Mouse (Mus musculus): ENCODE measurements around the gene Tns3. TPM values are rescaled to one million over a fixed set of nuclear protein-coding genes. Genes with fewer than 3 reads are reported as not detected.

Gene Tns3
- 14.9 and 17.4 TPM in 2 replicates for total RNA-seq (2017)

DNA sequence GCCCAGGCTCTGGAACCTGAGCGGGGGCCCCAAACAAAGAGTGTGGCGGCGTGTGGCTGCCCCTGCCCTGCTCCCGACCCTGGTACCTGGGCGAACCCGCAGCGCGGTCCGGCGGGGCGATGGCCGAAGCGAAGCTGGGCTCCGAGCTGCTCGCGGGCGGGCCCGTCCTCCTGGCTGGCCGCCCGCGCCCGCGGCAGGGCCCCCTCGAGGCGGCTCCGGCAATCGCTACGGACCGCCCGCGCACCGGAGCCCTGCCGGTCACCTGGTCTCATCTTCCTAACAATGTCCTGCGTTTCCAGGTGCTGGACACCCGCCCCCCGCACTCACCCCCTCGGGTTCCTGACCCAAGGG, at the start of gene Tns3:
TSS of gene Tns3 (minus strand) at position 143 of the 351 bp plus-strand sequence.
- ATAC-seq (replicated peaks in 1 of 2; ENCODE audit: insufficient read depth in 1 of 2, low FRiP score in 2 of 2, low TSS enrichment in 1 of 2, low read depth in 1 of 2, poor library complexity in 2 of 2, severe bottlenecking in 2 of 2): peak; percentile 17 to 37; a peak in 2 of 4 replicates

GRCm38 (mm10) chr11:8706246-8707041, 42.1 kb upstream of the Tns3 start:
- ATAC-seq (replicated peaks in 1 of 2; ENCODE audit: insufficient read depth in 1 of 2, low FRiP score in 2 of 2, low TSS enrichment in 1 of 2, low read depth in 1 of 2, poor library complexity in 2 of 2, severe bottlenecking in 2 of 2): no peak

DNA sequence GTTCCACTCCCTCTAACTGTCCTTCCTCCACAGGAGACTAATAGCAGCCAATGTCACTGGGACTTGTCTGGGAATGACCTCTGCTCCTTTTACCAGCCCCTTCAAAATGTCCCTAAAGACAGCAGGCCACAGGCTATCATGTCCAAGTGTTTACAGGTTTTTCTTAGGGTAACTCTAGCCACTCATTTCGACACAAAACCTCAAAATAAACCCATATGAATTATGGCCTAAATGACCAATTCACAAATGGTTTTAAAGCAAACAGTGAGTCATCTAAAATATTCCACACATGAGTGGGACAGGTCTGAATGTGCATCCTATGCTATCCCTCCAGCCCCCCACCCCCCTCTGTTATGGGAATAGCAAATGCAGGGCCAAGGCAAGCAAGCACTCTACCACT, 40.8 kb upstream of the Tns3 start:
- no peak for ATAC-seq (replicated peaks in 1 of 2; ENCODE audit: insufficient read depth in 1 of 2, low FRiP score in 2 of 2, low TSS enrichment in 1 of 2, low read depth in 1 of 2, poor library complexity in 2 of 2, severe bottlenecking in 2 of 2)

- ATAC-seq (replicated peaks in 1 of 2; ENCODE audit: insufficient read depth in 1 of 2, low FRiP score in 2 of 2, low TSS enrichment in 1 of 2, low read depth in 1 of 2, poor library complexity in 2 of 2, severe bottlenecking in 2 of 2): peak; percentile 47 to 59
Measured at GRCm38 (mm10) chr11:8703876-8704275, 39.5 kb upstream of the Tns3 start.

- no peak for ATAC-seq (replicated peaks in 1 of 2; ENCODE audit: insufficient read depth in 1 of 2, low FRiP score in 2 of 2, low TSS enrichment in 1 of 2, low read depth in 1 of 2, poor library complexity in 2 of 2, severe bottlenecking in 2 of 2)
Measured at GRCm38 (mm10) chr11:8702532-8702886, 38.2 kb upstream of the Tns3 start.

GRCm38 (mm10) chr11:8701845-8702531, 37.7 kb upstream of the Tns3 start:
- peak in 1 of 2 experiments; percentile 47; a peak in 2 of 4 replicates for ATAC-seq (replicated peaks in 1 of 2; ENCODE audit: insufficient read depth in 1 of 2, low FRiP score in 2 of 2, low TSS enrichment in 1 of 2, low read depth in 1 of 2, poor library complexity in 2 of 2, severe bottlenecking in 2 of 2)

DNA sequence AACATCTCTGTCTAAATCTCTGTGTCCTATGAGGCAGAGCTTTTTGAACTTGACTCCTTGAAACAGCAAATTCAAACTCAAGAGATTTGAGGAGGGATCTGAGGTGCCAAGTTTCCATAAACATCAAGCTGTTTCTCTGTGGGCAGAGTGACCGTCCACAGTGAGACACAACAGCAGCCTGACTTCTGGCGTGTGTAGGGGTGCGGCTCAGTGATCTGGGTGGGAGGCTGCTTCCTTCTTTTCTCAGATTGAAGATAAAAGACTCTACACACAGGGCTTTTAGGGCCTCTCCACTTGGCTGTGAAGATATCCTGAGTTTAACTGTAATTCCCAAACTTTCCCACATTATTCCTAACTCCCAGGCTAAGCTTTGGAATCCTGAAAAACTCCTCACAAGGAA, 37.1 kb upstream of the Tns3 start:
- peak in 1 of 2 experiments; percentile 51; a peak in 2 of 4 replicates for ATAC-seq (replicated peaks in 1 of 2; ENCODE audit: insufficient read depth in 1 of 2, low FRiP score in 2 of 2, low TSS enrichment in 1 of 2, low read depth in 1 of 2, poor library complexity in 2 of 2, severe bottlenecking in 2 of 2)

GRCm38 (mm10) chr11:8700641-8701221, 36.4 kb upstream of the Tns3 start:
- peak; percentile 63 to 72 for ATAC-seq (replicated peaks in 1 of 2; ENCODE audit: insufficient read depth in 1 of 2, low FRiP score in 2 of 2, low TSS enrichment in 1 of 2, low read depth in 1 of 2, poor library complexity in 2 of 2, severe bottlenecking in 2 of 2)

DNA sequence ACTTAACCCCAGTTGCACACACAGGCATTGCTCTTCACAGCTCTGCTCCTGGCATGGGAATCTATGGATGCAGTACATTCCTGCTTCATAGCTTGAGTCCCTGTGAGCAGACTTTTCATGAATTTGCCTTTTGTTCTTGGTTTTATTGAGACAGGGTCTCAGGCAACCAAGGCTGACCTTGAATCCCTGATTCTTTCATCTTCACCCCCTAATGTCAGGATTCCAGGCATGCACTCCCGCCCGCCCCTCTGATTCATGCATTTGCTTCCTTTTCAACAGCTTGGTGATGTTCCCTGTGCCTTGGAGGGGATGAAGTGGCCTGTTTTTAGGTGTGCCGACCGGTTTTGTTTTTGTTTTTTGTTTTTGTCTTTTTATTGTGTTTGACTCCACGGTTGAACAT, 35.4 kb upstream of the Tns3 start:
- ATAC-seq (replicated peaks in 1 of 2; ENCODE audit: insufficient read depth in 1 of 2, low FRiP score in 2 of 2, low TSS enrichment in 1 of 2, low read depth in 1 of 2, poor library complexity in 2 of 2, severe bottlenecking in 2 of 2): no peak

DNA sequence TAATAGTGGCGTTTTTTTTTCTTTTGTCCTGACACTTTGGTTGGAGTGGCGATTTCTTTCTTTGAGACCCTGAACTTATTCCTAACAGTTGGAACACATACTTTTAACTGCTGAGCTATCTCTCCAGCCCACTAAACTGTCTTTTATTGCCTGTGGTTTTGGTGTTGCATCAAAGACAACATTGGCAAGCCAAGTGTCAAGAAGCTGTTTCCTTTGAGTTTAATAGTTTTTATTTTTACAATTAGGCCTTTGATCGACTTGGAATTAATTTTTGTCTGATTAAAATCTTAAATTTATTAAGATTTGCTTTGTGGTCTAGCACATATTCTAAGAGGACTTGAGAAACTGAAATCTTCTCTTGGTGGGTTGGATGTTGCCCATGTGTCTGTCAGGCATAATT, 33.3 kb upstream of the Tns3 start:
- ATAC-seq (replicated peaks in 1 of 2; ENCODE audit: insufficient read depth in 1 of 2, low FRiP score in 2 of 2, low TSS enrichment in 1 of 2, low read depth in 1 of 2, poor library complexity in 2 of 2, severe bottlenecking in 2 of 2): no peak

- no peak for ATAC-seq (replicated peaks in 1 of 2; ENCODE audit: insufficient read depth in 1 of 2, low FRiP score in 2 of 2, low TSS enrichment in 1 of 2, low read depth in 1 of 2, poor library complexity in 2 of 2, severe bottlenecking in 2 of 2)
Measured at GRCm38 (mm10) chr11:8694096-8694495, 29.8 kb upstream of the Tns3 start.

GRCm38 (mm10) chr11:8692536-8693471, 28.5 kb upstream of the Tns3 start:
- ATAC-seq (replicated peaks in 1 of 2; ENCODE audit: insufficient read depth in 1 of 2, low FRiP score in 2 of 2, low TSS enrichment in 1 of 2, low read depth in 1 of 2, poor library complexity in 2 of 2, severe bottlenecking in 2 of 2): no peak

DNA sequence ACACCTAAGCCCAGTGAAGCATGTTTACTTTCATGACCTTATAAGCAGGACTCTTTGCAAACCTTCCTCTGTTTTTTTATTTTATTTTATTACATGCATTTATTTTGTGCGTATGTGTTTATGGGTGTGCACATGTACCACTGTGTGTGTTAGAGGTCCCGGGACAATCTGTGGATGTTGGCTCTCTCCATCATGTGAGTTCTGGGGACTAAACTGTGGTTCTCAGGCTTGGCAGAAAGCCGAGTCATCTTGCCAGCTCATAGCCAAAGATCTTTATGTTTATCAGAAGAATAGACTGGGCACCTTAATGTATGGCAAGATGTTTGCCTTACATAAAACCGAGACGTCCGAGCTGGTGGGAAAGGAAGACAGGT, 27.8 kb upstream of the Tns3 start:
- ATAC-seq (replicated peaks in 1 of 2; ENCODE audit: insufficient read depth in 1 of 2, low FRiP score in 2 of 2, low TSS enrichment in 1 of 2, low read depth in 1 of 2, poor library complexity in 2 of 2, severe bottlenecking in 2 of 2): no peak

DNA sequence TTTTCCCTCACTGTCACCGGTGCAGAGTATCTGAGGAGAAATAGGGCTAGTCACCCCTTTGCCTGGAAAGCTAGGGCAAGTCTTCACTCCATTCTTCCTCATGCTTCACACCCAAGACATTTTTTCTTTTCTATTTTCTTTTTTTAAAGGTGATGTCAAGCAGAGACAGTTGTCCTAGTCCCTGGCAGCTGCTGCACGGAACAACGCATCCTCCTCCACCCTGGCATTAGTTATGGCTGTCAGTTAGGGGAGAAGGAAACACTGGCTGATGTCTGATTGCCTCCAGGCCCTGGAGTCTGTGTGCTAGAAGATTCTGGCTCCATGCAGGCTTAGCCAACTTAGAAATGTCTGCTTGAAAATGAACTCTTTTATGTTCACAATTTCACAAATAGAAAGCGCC, 27.3 kb upstream of the Tns3 start:
- ATAC-seq (replicated peaks in 1 of 2; ENCODE audit: insufficient read depth in 1 of 2, low FRiP score in 2 of 2, low TSS enrichment in 1 of 2, low read depth in 1 of 2, poor library complexity in 2 of 2, severe bottlenecking in 2 of 2): no peak

GRCm38 (mm10) chr11:8690633-8691032, 26.3 kb upstream of the Tns3 start:
- ATAC-seq (replicated peaks in 1 of 2; ENCODE audit: insufficient read depth in 1 of 2, low FRiP score in 2 of 2, low TSS enrichment in 1 of 2, low read depth in 1 of 2, poor library complexity in 2 of 2, severe bottlenecking in 2 of 2): no peak

- peak; percentile 61 to 63 for ATAC-seq (replicated peaks in 1 of 2; ENCODE audit: insufficient read depth in 1 of 2, low FRiP score in 2 of 2, low TSS enrichment in 1 of 2, low read depth in 1 of 2, poor library complexity in 2 of 2, severe bottlenecking in 2 of 2)
Measured at GRCm38 (mm10) chr11:8689515-8689914, 25.2 kb upstream of the Tns3 start.

DNA sequence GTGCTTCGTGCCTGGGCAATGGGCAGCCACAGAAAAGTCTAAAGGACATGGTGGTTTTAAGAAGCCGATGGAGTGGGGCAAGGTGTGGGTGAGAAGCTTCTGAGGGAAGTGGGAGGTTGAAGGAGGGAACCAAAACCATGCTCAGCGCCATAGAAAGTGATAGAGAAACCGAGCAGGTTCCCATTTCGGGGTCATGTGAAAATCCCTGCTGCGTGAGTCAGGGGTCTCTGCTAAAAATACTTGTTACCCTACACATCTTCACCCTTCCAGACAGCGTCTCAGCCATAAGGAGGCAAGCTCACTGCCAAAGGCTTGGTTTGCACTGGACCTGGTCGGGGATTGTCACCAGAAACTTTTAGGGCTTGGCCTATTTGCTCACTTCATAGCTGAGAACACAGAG, 24.6 kb upstream of the Tns3 start:
- ATAC-seq (replicated peaks in 1 of 2; ENCODE audit: insufficient read depth in 1 of 2, low FRiP score in 2 of 2, low TSS enrichment in 1 of 2, low read depth in 1 of 2, poor library complexity in 2 of 2, severe bottlenecking in 2 of 2): peak; percentile 28 to 40; a peak in 3 of 4 replicates
